Mouse (Mus musculus): ENCODE results near the gene Gm44503. TPM values are rescaled to one million over a fixed set of nuclear protein-coding genes. Genes with fewer than 3 reads are reported as not detected.
A peak's percentile ranks its signal among the peaks of the same experiment; 100 is the strongest.

The Gm44503 gene
- not detected in 2 replicates for polyA plus RNA-seq (2015; fragmentation: Nextera tagmentation; extraction: Ambion mirVana)

GRCm38 (mm10) chr9:72958521-72959450 lies at the start of gene Gm44503, which contains the start of gene Dyx1c1:
TSS of gene Gm44503 (plus strand) at chr9:72958852.
TSS of gene Dyx1c1 (plus strand) at chr9:72958785.
- 1% methylated on average over 43 of the region's 43 CpGs for WGBS
- Histone ChIP-seq H3K9me3 (no peaks in the 10 kb centered on the region), H3K4me3 (peak within 1 kb of the TSS; percentile 61), H3K9ac (replicated peaks) (peak within 1 kb of the TSS; percentile 49), H3K4me1 (peaks cover 12% of the 10 kb centered on the region), H3K27ac (replicated peaks) (peak within 1 kb of the TSS; percentile 63), H3K36me3 (no peaks in the 10 kb centered on the region), H3K4me2 (replicated peaks) (peak within 1 kb of the TSS; percentile 56), H3K27me3 (no peaks in the 10 kb centered on the region)
- peak; percentile 95 for ATAC-seq (replicated peaks)

- Histone ChIP-seq H3K4me3 (no peak overlapping the region), H3K27ac (replicated peaks) (no peak overlapping the region), H3K9ac (replicated peaks) (no peak overlapping the region), H3K4me1 (peaks cover 5% of the 10 kb centered on the region; the same call in 1 of the 2 replicates), H3K36me3 (no peaks in the 10 kb centered on the region), H3K9me3 (no peaks in the 10 kb centered on the region), H3K27me3 (no peaks in the 10 kb centered on the region), H3K4me2 (replicated peaks) (no peak overlapping the region)
- WGBS = 85% methylated on average over 2 of the region's 2 CpGs
- ATAC-seq (replicated peaks) = no peak
These were observed 47.3 kb upstream of the Gm44503 start for GRCm38 (mm10) chr9:72911381-72911780.

GRCm38 (mm10) chr9:72913551-72913950 lies 45.1 kb upstream of the Gm44503 start:
- WGBS = 64% methylated on average over 6 of the region's 6 CpGs
- Histone ChIP-seq H3K27ac (replicated peaks) (no peak overlapping the region), H3K4me2 (replicated peaks) (no peak overlapping the region), H3K9ac (replicated peaks) (no peak overlapping the region), H3K9me3 (no peaks in the 10 kb centered on the region), H3K27me3 (no peaks in the 10 kb centered on the region), H3K36me3 (no peaks in the 10 kb centered on the region), H3K4me1 (no peaks in the 10 kb centered on the region), H3K4me3 (no peak overlapping the region)
- ATAC-seq (replicated peaks) = no peak

GRCm38 (mm10) chr9:72915728-72916127 lies 42.9 kb upstream of the Gm44503 start:
- Histone ChIP-seq H3K9ac (replicated peaks) (no peak overlapping the region), H3K9me3 (no peaks in the 10 kb centered on the region), H3K27ac (replicated peaks) (no peak overlapping the region), H3K4me3 (no peak overlapping the region), H3K4me1 (no peaks in the 10 kb centered on the region), H3K27me3 (no peaks in the 10 kb centered on the region), H3K36me3 (no peaks in the 10 kb centered on the region), H3K4me2 (replicated peaks) (no peak overlapping the region)
- WGBS = 71% methylated on average over 7 of the region's 7 CpGs
- ATAC-seq (replicated peaks) = no peak

GRCm38 (mm10) chr9:72923068-72923467 lies 35.6 kb upstream of the Gm44503 start:
- 87% methylated on average over 3 of the region's 3 CpGs for WGBS
- H3K9me3 ChIP-seq = no peaks in the 10 kb centered on the region
- H3K27me3 ChIP-seq = no peaks in the 10 kb centered on the region
- H3K27ac ChIP-seq (replicated peaks) = no peak overlapping the region
- H3K36me3 ChIP-seq = no peaks in the 10 kb centered on the region
- no peak overlapping the region for H3K9ac ChIP-seq (replicated peaks)
- H3K4me3 ChIP-seq = no peak overlapping the region
- H3K4me2 ChIP-seq (replicated peaks) = no peak overlapping the region
- peaks cover 27% of the 10 kb centered on the region for H3K4me1 ChIP-seq
- ATAC-seq (replicated peaks) = no peak

GRCm38 (mm10) chr9:72925021-72925934 lies 33.4 kb upstream of the Gm44503 start, which contains the start of gene Pygo1:
TSS of gene Pygo1 (plus strand) at chr9:72925645.
- Histone ChIP-seq H3K4me1 (peaks cover 27% of the 10 kb centered on the region), H3K4me3 (peak within 1 kb of the TSS; percentile 78), H3K9me3 (no peaks in the 10 kb centered on the region), H3K27me3 (no peaks in the 10 kb centered on the region), H3K36me3 (no peaks in the 10 kb centered on the region), H3K9ac (replicated peaks) (peak within 1 kb of the TSS; percentile 93), H3K27ac (replicated peaks) (peak within 1 kb of the TSS; percentile 90), H3K4me2 (replicated peaks) (peak within 1 kb of the TSS; percentile 92)
- peak; percentile 86 for ATAC-seq (replicated peaks)
- WGBS = under 1% methylated on average over 67 of the region's 108 CpGs

- peak overlapping the region; percentile 78 for H3K4me3 ChIP-seq
- H3K9me3 ChIP-seq = no peaks in the 10 kb centered on the region
- peak overlapping the region; percentile 90 for H3K27ac ChIP-seq (replicated peaks)
- under 1% methylated on average over 20 of the region's 20 CpGs for WGBS
- H3K4me2 ChIP-seq (replicated peaks) = peak overlapping the region; percentile 92
- H3K27me3 ChIP-seq = no peaks in the 10 kb centered on the region
- H3K36me3 ChIP-seq = no peaks in the 10 kb centered on the region
- ATAC-seq (replicated peaks) = peak; percentile 79
- peak overlapping the region; percentile 93 for H3K9ac ChIP-seq (replicated peaks)
- H3K4me1 ChIP-seq = peaks cover 27% of the 10 kb centered on the region
These were observed 32.8 kb upstream of the Gm44503 start for GRCm38 (mm10) chr9:72925935-72926258.

- no peak for ATAC-seq (replicated peaks)
- no peaks in the 10 kb centered on the region for H3K27me3 ChIP-seq
- no peak overlapping the region for H3K9ac ChIP-seq (replicated peaks)
- WGBS = 72% methylated on average over 13 of the region's 13 CpGs
- 0 out of 2 replicates have a peak, but pooled peaks cover 3% of the 10 kb centered on the region for H3K36me3 ChIP-seq
- no peak overlapping the region for H3K4me3 ChIP-seq
- H3K4me1 ChIP-seq = peaks cover 18% of the 10 kb centered on the region
- H3K9me3 ChIP-seq = no peaks in the 10 kb centered on the region
- peak overlapping the region; percentile 57 for H3K27ac ChIP-seq (replicated peaks)
- H3K4me2 ChIP-seq (replicated peaks) = no peak overlapping the region
These were observed 27.4 kb upstream of the Gm44503 start for GRCm38 (mm10) chr9:72931166-72931790.

GRCm38 (mm10) chr9:72935309-72935708 lies 23.3 kb upstream of the Gm44503 start:
- 87% methylated on average over 4 of the region's 4 CpGs for WGBS

GRCm38 (mm10) chr9:72936301-72936700 lies 22.4 kb upstream of the Gm44503 start:
- Histone ChIP-seq H3K4me1 (no peaks in the 10 kb centered on the region), H3K36me3 (0 out of 2 replicates have a peak, but pooled peaks cover 3% of the 10 kb centered on the region), H3K27me3 (no peaks in the 10 kb centered on the region), H3K9me3 (no peaks in the 10 kb centered on the region), H3K4me2 (replicated peaks) (no peak overlapping the region), H3K4me3 (no peak overlapping the region), H3K27ac (replicated peaks) (no peak overlapping the region), H3K9ac (replicated peaks) (no peak overlapping the region)
- 74% methylated on average over 2 of the region's 2 CpGs for WGBS
- ATAC-seq (replicated peaks) = no peak

More at GRCm38 (mm10) chr9:72935309-72935708, 23.3 kb upstream of the Gm44503 start:
- no peaks in the 10 kb centered on the region for H3K9me3 ChIP-seq
- H3K27ac ChIP-seq (replicated peaks) = no peak overlapping the region
- H3K4me1 ChIP-seq = no peaks in the 10 kb centered on the region
- no peak overlapping the region for H3K4me2 ChIP-seq (replicated peaks)
- no peak for ATAC-seq (replicated peaks)
- H3K36me3 ChIP-seq = 0 out of 2 replicates have a peak, but pooled peaks cover 3% of the 10 kb centered on the region
- no peaks in the 10 kb centered on the region for H3K27me3 ChIP-seq
- H3K4me3 ChIP-seq = no peak overlapping the region
- no peak overlapping the region for H3K9ac ChIP-seq (replicated peaks)

- Histone ChIP-seq H3K27me3 (no peaks in the 10 kb centered on the region), H3K4me3 (no peak overlapping the region), H3K4me1 (no peaks in the 10 kb centered on the region), H3K9ac (replicated peaks) (no peak overlapping the region), H3K27ac (replicated peaks) (no peak overlapping the region), H3K36me3 (peaks cover 26% of the 10 kb centered on the region), H3K4me2 (replicated peaks) (no peak overlapping the region), H3K9me3 (no peaks in the 10 kb centered on the region)
- no peak for ATAC-seq (replicated peaks)
- WGBS = 63% methylated on average over 3 of the region's 3 CpGs
These were observed 15.2 kb upstream of the Gm44503 start for GRCm38 (mm10) chr9:72943424-72943823.

Measured in forebrain, embryonic 15.5 days (tissue).